12 mouse cellular contexts compared by ENCODE assay signal in genomic region chr9:102731044-102731471, GRCm38 (mm10). TPM values are rescaled to one million over a fixed set of nuclear protein-coding genes. Genes with fewer than 3 reads are reported as not detected.
DNase-seq lines count a peak whose midpoint lies in the region; ATAC-seq and TF ChIP-seq lines count a peak whose summit lies in the region.
"Had no signal": no experiment of that assay in that cellular context is flagged by ENCODE, and none has a peak within 500 bp of the region (broad histone marks: within the 10 kb centered on the region; RNA-seq: fewer than 3 reads in every experiment).

No protein-coding gene starts in this region.

- no peak for ATAC-seq in heart, embryonic 11.5 days (replicated peaks; ENCODE audit: insufficient number of reproducible peaks, low FRiP score, low TSS enrichment)
- no peak for ATAC-seq in lung, postnatal 0 days
- peak; percentile 79 for ATAC-seq in megakaryocyte progenitor cell, adult 5-6 weeks (replicated peaks; ENCODE audit: poor library complexity)
- ATAC-seq: forebrain, embryonic 14.5 days; hindbrain, embryonic 16.5 days had no signal

- peaks cover 56% of the 10 kb centered on the region for H3K36me3 ChIP-seq in heart, embryonic 11.5 days (ENCODE audit: control insufficient read depth, insufficient read depth, low read length)
- H3K36me3 ChIP-seq in lung, postnatal 0 days (ENCODE audit: insufficient read depth, low read length): peaks cover 63% of the 10 kb centered on the region
- H3K36me3 ChIP-seq in kidney, adult 2 months (ENCODE audit: control insufficient read depth, insufficient read depth, low read length): peaks cover 40% of the 10 kb centered on the region

- DNase-seq in heart, postnatal 14 days: no peak
- peak; percentile 35 for DNase-seq in lung, postnatal 0 days (ENCODE audit: low spot score)
- no peak for DNase-seq in lung, postnatal 14 days
- DNase-seq in kidney, adult 2 months: peak; percentile 70
- DNase-seq in retina, embryonic 14.5 days (ENCODE audit: low spot score): no peak
- no peak for DNase-seq in thymus, postnatal 36 days
- DNase-seq: adrenal gland, adult 8-10 months; cerebellum, adult 9-11 months had no signal

- no peak for TF ChIP-seq EP300 in lung, postnatal 0 days (IDR thresholded peaks at IDR 0.05)

- peaks cover 38% of the 10 kb centered on the region for H3K4me1 ChIP-seq in heart, embryonic 11.5 days (ENCODE audit: control insufficient read depth, insufficient read depth, low read length)
- peaks cover 24% of the 10 kb centered on the region for H3K4me1 ChIP-seq in lung, postnatal 0 days (ENCODE audit: insufficient read depth, low read depth, low read length)
- H3K4me1 ChIP-seq in kidney, adult 2 months (ENCODE audit: control insufficient read depth, insufficient read depth, low read length): peaks cover 70% of the 10 kb centered on the region

- peak overlapping the region; percentile 50; the same call in 1 of the 2 replicates for H3K27ac ChIP-seq in heart, embryonic 11.5 days (ENCODE audit: low read depth, low read length)
- H3K27ac ChIP-seq in lung, postnatal 0 days (ENCODE audit: low read length): peak overlapping the region; percentile 64
- peak overlapping the region; percentile 78 for H3K27ac ChIP-seq in kidney, adult 2 months (ENCODE audit: insufficient read depth, low read depth, low read length)

- H3K4me3 ChIP-seq in heart, embryonic 11.5 days (ENCODE audit: low read depth, low read length): no peak overlapping the region
- no peak overlapping the region for H3K4me3 ChIP-seq in lung, postnatal 0 days (ENCODE audit: low read depth, low read length)
- no peak overlapping the region for H3K4me3 ChIP-seq in kidney, adult 2 months (ENCODE audit: insufficient read depth, low read depth, low read length)

- 68% methylated on average over 7 of the region's 7 CpGs for WGBS in heart, embryonic 11.5 days (ENCODE audit: insufficient replicate concordance)
- 37% methylated on average over 7 of the region's 7 CpGs for WGBS in lung, postnatal 0 days
- 38% methylated on average over 7 of the region's 7 CpGs for WGBS in kidney, adult 2 months

- intact Hi-C loops in heart, postnatal 14 days (cut with DNase I): no loop called here

- H3K27me3 ChIP-seq in heart, embryonic 11.5 days (ENCODE audit: control insufficient read depth, insufficient read depth, low read length): no peaks in the 10 kb centered on the region
- no peaks in the 10 kb centered on the region for H3K27me3 ChIP-seq in lung, postnatal 0 days (replicated peaks; ENCODE audit: insufficient read depth, low read length)
- H3K27me3 ChIP-seq in kidney, adult 2 months (replicated peaks; ENCODE audit: control insufficient read depth, insufficient read depth, low read length): no peaks in the 10 kb centered on the region

- no peak overlapping the region for H3K4me2 ChIP-seq in heart, embryonic 11.5 days
- H3K4me2 ChIP-seq in lung, postnatal 0 days (replicated peaks; ENCODE audit: low read depth, low read length): no peak overlapping the region

- H3K9me3 ChIP-seq in heart, embryonic 11.5 days (replicated peaks; ENCODE audit: control insufficient read depth, low read length): no peaks in the 10 kb centered on the region
- no peaks in the 10 kb centered on the region for H3K9me3 ChIP-seq in lung, postnatal 0 days (ENCODE audit: low read length)

- no peak for TF ChIP-seq POLR2A in kidney, adult 2 months (IDR thresholded peaks at IDR 0.05; ENCODE audit: low read depth, low read length)

- H3K9ac ChIP-seq in heart, embryonic 11.5 days (ENCODE audit: low read depth, low read length): no peak overlapping the region
- H3K9ac ChIP-seq in lung, postnatal 0 days (replicated peaks; ENCODE audit: low read depth): no peak overlapping the region

- TF ChIP-seq CTCF in lung, postnatal 0 days (IDR thresholded peaks at IDR 0.05): no peak
- TF ChIP-seq CTCF in kidney, adult 2 months (conservative IDR thresholded peaks at IDR 0.05; ENCODE audit: insufficient read depth, insufficient read length, low read depth, low read length): no peak

RNA-seq across cellular contexts. Expression of gene Amotl2, which starts 14.6 kb away (rescaled TPM):
- 28.7 and 33.7 TPM in 2 replicates for polyA plus RNA-seq in heart, embryonic 11.5 days (2014; fragmentation: Nextera tagmentation; extraction: Ambion mirVana)
- 10 to 100 TPM; 61.6 to 64.6 TPM for total RNA-seq in heart, postnatal 14 days (2021)
- polyA plus RNA-seq in lung, postnatal 0 days (2015; fragmentation: Nextera tagmentation; extraction: Ambion mirVana): 50.3 and 56.3 TPM in 2 replicates
- polyA plus RNA-seq in kidney, adult 2 months (2012; rRNA removed): 37.7 and 40.5 TPM in 2 replicates
- 0.84 and 2.1 TPM in 2 replicates for total RNA-seq in megakaryocyte progenitor cell, adult 5-6 weeks (2015)
- total RNA-seq in megakaryocyte progenitor cell, adult 5-6 weeks (2017): 0.98 and 8.5 TPM in 2 replicates

Comparison
In these comparisons a context has a peak if more than half of its experiments do, and no peak if none do; other contexts are left out.
1. DNase-seq: peak in lung, postnatal 0 days (single experiment) and kidney, adult 2 months (single experiment); none in heart, postnatal 14 days (0 of 2), lung, postnatal 14 days (single experiment), retina, embryonic 14.5 days (single experiment) and thymus, postnatal 36 days (0 of 2).
2. Peak in every context shown above with its lines, with median percentiles within 50 percentile points of each other: H3K27ac ChIP-seq.